Mouse (Mus musculus) heart, adult 2 months (tissue): ENCODE measurements at regions not wholly inside any gene's neighbourhood (a gene's known extent, or its start where the extent isn't known, plus 50 kb on each side); places are given as distances from the start of the nearest gene placed in this dataset.

Source experiments
- CTCF ChIP-seq: fragments of 200-600 bp; IDR thresholded peaks from 2 replicates; pipeline ENCODE4 v1.8.1; 2022; ENCODE audit warnings: antibody characterized with exemption, mild to moderate bottlenecking, moderate library complexity
- EP300 ChIP-seq: fragments of 200-500 bp; IDR thresholded peaks from 2 replicates; pipeline ENCODE4 v1.6.1; 2011; ENCODE audit warnings: low read depth, low read length, control low read depth; ENCODE audit not compliant: insufficient read depth
- POLR2A ChIP-seq: fragments of 200-500 bp; IDR thresholded peaks from 2 replicates; pipeline ENCODE4 v1.6.1; 2011; ENCODE audit warnings: mild to moderate bottlenecking, low read depth, low read length, control low read depth; ENCODE audit not compliant: insufficient read depth

DNA sequence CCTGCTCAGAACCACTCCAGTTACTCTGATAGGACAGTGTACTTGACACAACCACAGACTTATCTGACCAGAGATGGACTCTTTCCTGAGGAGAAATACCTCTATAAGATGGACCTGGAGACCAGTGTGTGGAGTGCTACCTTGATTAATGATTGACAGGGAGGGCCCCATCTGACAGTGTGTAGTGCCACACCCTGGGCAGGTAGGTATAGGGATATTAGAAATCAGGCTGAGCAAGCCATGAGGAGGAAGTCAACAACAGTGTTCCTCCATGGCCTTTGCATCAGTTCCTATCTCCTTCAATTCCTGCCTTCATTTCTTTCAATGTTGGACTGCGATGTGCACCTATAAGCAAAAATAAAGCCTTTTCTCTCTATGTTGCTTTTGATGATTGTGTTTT lies 429.4 kb upstream of the Tenm3 start:
- TF ChIP-seq CTCF, result no peak
- TF ChIP-seq POLR2A, result no peak
- no peak for TF ChIP-seq EP300
